Mouse (Mus musculus) intestine, postnatal 0 days (tissue): Measurements from ENCODE around the gene Stra8. TPM values are rescaled to one million over a fixed set of nuclear protein-coding genes. Genes with fewer than 3 reads are reported as not detected.

Experiments
- ATAC-seq: fragments of 200-750 bp; cut with Nextera tagmentation; 2 replicates; pipeline ENCODE4 v1.8.0; 2017; ENCODE audit warnings: mild to moderate bottlenecking, moderate TSS enrichment, moderate library complexity
- H3K27ac ChIP-seq: fragments of 300-500 bp; sonication (generic); 2 replicates; pipeline ENCODE4 v1.5.1; 2014; ENCODE audit warnings: mild to moderate bottlenecking, low read depth, low read length, moderate library complexity
- H3K27me3 ChIP-seq: fragments of 300-500 bp; sonication (generic); replicated peaks from 2 replicates; pipeline ENCODE4 v1.6.1; 2014; ENCODE audit warnings: low read length, mixed read lengths; ENCODE audit not compliant: control insufficient read depth, insufficient read depth
- H3K36me3 ChIP-seq: fragments of 300-500 bp; sonication (generic); 2 replicates; pipeline ENCODE4 v1.6.1; 2014; ENCODE audit warnings: mild to moderate bottlenecking, moderate library complexity; ENCODE audit not compliant: control insufficient read depth, insufficient read depth
- H3K4me1 ChIP-seq: fragments of 300-500 bp; sonication (generic); replicated peaks from 2 replicates; pipeline ENCODE4 v1.6.1; 2014; ENCODE audit warnings: antibody characterized with exemption, low read length, mixed read lengths; ENCODE audit not compliant: control insufficient read depth, insufficient read depth
- H3K4me2 ChIP-seq: fragments of 300-500 bp; sonication (generic); replicated peaks from 2 replicates; pipeline ENCODE4 v1.6.1; 2014; ENCODE audit warnings: low read depth, mild to moderate bottlenecking, moderate library complexity
- H3K4me3 ChIP-seq: fragments of 300-500 bp; sonication (generic); 2 replicates; pipeline ENCODE4 v1.5.1; 2014; ENCODE audit warnings: low read depth, low read length
- H3K9ac ChIP-seq: fragments of 300-500 bp; sonication (generic); 2 replicates; pipeline ENCODE4 v1.6.1; 2014; ENCODE audit warnings: mild to moderate bottlenecking, low read depth, low read length
- H3K9me3 ChIP-seq: fragments of 300-500 bp; sonication (generic); 2 replicates; pipeline ENCODE4 v1.6.1; 2016; ENCODE audit warnings: mixed run types; ENCODE audit not compliant: control insufficient read depth
- CTCF ChIP-seq: sonication (generic); IDR thresholded peaks from 2 replicates; pipeline ENCODE4 v1.5.1; 2016; ENCODE audit warnings: low read depth, mild to moderate bottlenecking, control low read depth, antibody characterized with exemption, moderate library complexity
- WGBS: fragments of 180-500 bp; shearing (Covaris S2); extraction: QIAGEN DNeasy Blood & Tissue Kit; methylation state at CpG from one replicate; pipeline ENCODE4 v1.1.7; 2014; 5-methylcytosine and 5-hydroxymethylcytosine counted together
- polyA plus RNA-seq: library from polyadenylated mRNA; unstranded; fragments of >200 nt; fragmentation: Nextera tagmentation; extraction: Ambion mirVana; gene quantifications from 2 replicates; pipeline ENCODE4 v1.2.1, GENCODE M21; 2015

The Stra8 gene
- polyA plus RNA-seq, 1 experiment from 2014 or later, result not detected

- H3K4me1 ChIP-seq, result no peaks in the 10 kb centered on the region
- H3K27me3 ChIP-seq, result no peaks in the 10 kb centered on the region
- no peak for ATAC-seq
- H3K9ac ChIP-seq, result no peak overlapping the region
- peaks cover 21% of the 10 kb centered on the region; the same call in 1 of the 2 replicates for H3K36me3 ChIP-seq
- no peak overlapping the region for H3K4me3 ChIP-seq
- H3K4me2 ChIP-seq, result no peak overlapping the region
- no peak for TF ChIP-seq CTCF
- H3K9me3 ChIP-seq, result no peaks in the 10 kb centered on the region
- WGBS, result 89% methylated on average over 4 of the region's 4 CpGs
- no peak overlapping the region for H3K27ac ChIP-seq
Observed at GRCm38 (mm10) chr6:34906661-34907060, 13.3 kb upstream of the Stra8 start.

DNA sequence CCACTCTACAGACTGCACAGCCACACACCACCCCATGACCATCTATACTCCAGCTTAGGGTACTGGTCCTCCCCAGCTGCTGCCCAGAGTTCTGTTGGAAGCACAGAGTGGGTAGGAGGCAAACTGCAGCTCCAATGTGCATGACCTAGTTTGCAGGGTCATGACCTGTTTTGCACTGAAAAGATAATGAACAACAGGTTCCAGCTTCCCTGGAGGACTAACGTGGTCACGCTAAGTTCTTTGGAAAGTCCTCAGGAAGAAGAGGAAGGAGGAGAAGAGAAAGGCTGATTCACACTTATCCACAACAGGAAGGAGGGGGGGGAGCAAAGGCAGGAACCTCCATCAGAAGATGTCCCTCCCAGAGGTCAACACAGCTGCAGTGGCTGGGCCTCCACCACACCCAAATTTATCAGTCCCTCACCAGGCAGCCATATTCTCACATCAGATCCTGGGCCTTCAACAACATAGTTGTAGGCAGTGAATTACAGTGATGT lies 12.8 kb upstream of the Stra8 start:
- H3K36me3 ChIP-seq, result peaks cover 21% of the 10 kb centered on the region; the same call in 1 of the 2 replicates
- H3K27ac ChIP-seq, result no peak overlapping the region
- TF ChIP-seq CTCF, result no peak
- 84% methylated on average over 2 of the region's 2 CpGs for WGBS
- H3K27me3 ChIP-seq, result no peaks in the 10 kb centered on the region
- no peak overlapping the region for H3K4me3 ChIP-seq
- no peaks in the 10 kb centered on the region for H3K9me3 ChIP-seq
- no peak overlapping the region for H3K4me2 ChIP-seq
- no peaks in the 10 kb centered on the region for H3K4me1 ChIP-seq
- no peak for ATAC-seq
- no peak overlapping the region for H3K9ac ChIP-seq

- ATAC-seq, result no peak
- H3K9ac ChIP-seq, result no peak overlapping the region
- no peak for TF ChIP-seq CTCF
- 83% methylated on average over 18 of the region's 18 CpGs for WGBS
- no peaks in the 10 kb centered on the region for H3K4me1 ChIP-seq
- no peak overlapping the region for H3K4me2 ChIP-seq
- no peaks in the 10 kb centered on the region for H3K27me3 ChIP-seq
- no peaks in the 10 kb centered on the region for H3K9me3 ChIP-seq
- H3K36me3 ChIP-seq, result peaks cover 21% of the 10 kb centered on the region; the same call in 1 of the 2 replicates
- H3K4me3 ChIP-seq, result no peak overlapping the region
- no peak overlapping the region for H3K27ac ChIP-seq
Observed at GRCm38 (mm10) chr6:34907696-34908260, 12.2 kb upstream of the Stra8 start.

DNA sequence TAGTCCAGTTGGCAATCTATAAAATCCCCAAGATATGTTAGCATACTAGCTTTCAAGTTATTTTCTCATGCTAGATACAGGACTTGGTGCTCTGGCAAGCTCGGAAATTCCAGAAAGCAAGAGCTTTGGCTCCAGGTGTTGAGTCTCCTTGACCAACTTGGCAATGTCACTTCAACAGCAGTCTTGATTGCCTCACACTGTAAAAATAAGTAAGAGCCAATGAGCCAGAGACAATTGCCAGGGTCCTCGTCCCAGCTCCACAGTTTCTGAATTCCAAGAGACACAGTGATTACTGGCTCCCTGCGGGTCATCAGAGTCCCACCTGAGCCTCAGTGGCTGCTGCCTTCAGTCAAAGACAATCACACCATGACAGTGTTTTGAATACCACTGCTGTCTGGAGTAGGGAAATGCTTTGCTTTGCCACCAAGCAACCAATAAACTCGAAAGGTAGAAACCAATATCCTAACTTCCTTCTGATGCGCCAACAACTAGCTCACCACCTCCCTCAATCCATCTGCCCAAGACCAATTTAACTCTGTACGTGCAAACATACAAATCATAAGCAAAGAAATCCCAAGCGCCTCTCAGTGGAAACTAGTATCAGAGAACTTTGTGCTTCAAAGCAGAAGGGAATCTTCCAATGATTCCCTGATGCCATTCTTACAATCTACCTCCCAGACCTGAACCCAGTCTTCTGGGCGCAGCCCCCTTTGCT lies 10.2 kb upstream of the Stra8 start:
- 41% methylated on average over 8 of the region's 8 CpGs for WGBS
- H3K9me3 ChIP-seq, result no peaks in the 10 kb centered on the region
- no peaks in the 10 kb centered on the region for H3K27me3 ChIP-seq
- H3K4me2 ChIP-seq, result peak overlapping the region; percentile 87
- no peak for ATAC-seq
- peak overlapping the region; percentile 79 for H3K4me3 ChIP-seq
- H3K27ac ChIP-seq, result no peak overlapping the region
- no peaks in the 10 kb centered on the region for H3K4me1 ChIP-seq
- no peak overlapping the region for H3K9ac ChIP-seq
- TF ChIP-seq CTCF, result no peak
- peaks cover 13% of the 10 kb centered on the region; the same call in 1 of the 2 replicates for H3K36me3 ChIP-seq

GRCm38 (mm10) chr6:34910371-34911219 lies 9.4 kb upstream of the Stra8 start, which contains the start of gene Wdr91:
Gene Wdr91 (minus strand): TSS chr6:34910876.
- Histone ChIP-seq H3K4me1 (no peaks in the 10 kb centered on the region), H3K9me3 (no peaks in the 10 kb centered on the region), H3K4me2 (peak within 1 kb of the TSS; percentile 87), H3K4me3 (peak within 1 kb of the TSS; percentile 79), H3K27me3 (no peaks in the 10 kb centered on the region), H3K36me3 (peaks cover 6% of the 10 kb centered on the region; the same call in 1 of the 2 replicates), H3K27ac (peak within 1 kb of the TSS; percentile 35; the same call in 1 of the 2 replicates), H3K9ac (peak within 1 kb of the TSS; percentile 63)
- WGBS, result under 1% methylated on average over 61 of the region's 64 CpGs
- TF ChIP-seq CTCF, result peak; percentile 53
- ATAC-seq, result peak; percentile 91
